Mouse (Mus musculus) neural tube, embryonic 14.5 days (tissue): ENCODE measurements around the gene Hist1h4h. TPM values are rescaled to one million over a fixed set of nuclear protein-coding genes. Genes with fewer than 3 reads are reported as not detected.
A peak's percentile ranks its signal among the peaks of the same experiment; 100 is the strongest.
"Not testable (repeated sequence)": the region's sequence is repeated elsewhere in the genome, so short reads cannot be mapped to it uniquely, and the experiment has no call there.

Source experiments
- ATAC-seq: fragments of 200-750 bp; cut with Nextera tagmentation; 2 replicates; pipeline ENCODE4 v1.8.0; 2017; ENCODE audit warnings: low read depth, mild to moderate bottlenecking, moderate TSS enrichment, moderate library complexity
- H3K27ac ChIP-seq: fragments of 300-500 bp; sonication (generic); 2 replicates; pipeline ENCODE4 v1.5.1; 2014; ENCODE audit warnings: low read depth, mild to moderate bottlenecking, control low read depth, low read length, moderate library complexity, mixed read lengths
- H3K27me3 ChIP-seq: fragments of 300-500 bp; sonication (generic); 2 replicates; pipeline ENCODE4 v1.6.1; 2014; ENCODE audit warnings: low read length; ENCODE audit not compliant: control insufficient read depth, insufficient read depth
- H3K36me3 ChIP-seq: fragments of 300-500 bp; sonication (generic); 2 replicates; pipeline ENCODE4 v1.6.1; 2014; ENCODE audit warnings: low read length, mixed read lengths; ENCODE audit not compliant: control insufficient read depth, insufficient read depth
- H3K4me1 ChIP-seq: fragments of 300-500 bp; sonication (generic); 2 replicates; pipeline ENCODE4 v1.6.1; 2014; ENCODE audit warnings: low read length; ENCODE audit not compliant: control insufficient read depth, insufficient read depth
- H3K4me2 ChIP-seq: fragments of 300-500 bp; sonication (generic); 2 replicates; pipeline ENCODE4 v1.6.1; 2014; ENCODE audit warnings: mild to moderate bottlenecking, low read depth, low read length, control low read depth
- H3K4me3 ChIP-seq: fragments of 300-500 bp; sonication (generic); 2 replicates; pipeline ENCODE4 v1.5.1; 2014; ENCODE audit warnings: low read depth, low read length, control low read depth, mixed read lengths
- H3K9ac ChIP-seq: fragments of 300-500 bp; sonication (generic); replicated peaks from 2 replicates; pipeline ENCODE4 v1.6.1; 2014; ENCODE audit warnings: low read depth, mild to moderate bottlenecking, control low read depth, low read length, mixed read lengths
- H3K9me3 ChIP-seq: fragments of 300-500 bp; sonication (generic); 2 replicates; pipeline ENCODE4 v1.6.1; 2016; ENCODE audit warnings: low read length; ENCODE audit not compliant: control insufficient read depth
- WGBS: fragments of 180-500 bp; shearing (Covaris S2); extraction: QIAGEN DNeasy Blood & Tissue Kit; methylation state at CpG from one replicate; pipeline ENCODE4 v1.1.7; 2014; 5-methylcytosine and 5-hydroxymethylcytosine counted together
- polyA plus RNA-seq: library from polyadenylated mRNA; unstranded; fragments of >200 nt; fragmentation: Nextera tagmentation; extraction: Ambion mirVana; gene quantifications from 2 replicates; pipeline ENCODE4 v1.2.1, GENCODE M21; 2014

Gene Hist1h4h
- polyA plus RNA-seq, 1 experiment from 2014 or later: 1.7 TPM

DNA sequence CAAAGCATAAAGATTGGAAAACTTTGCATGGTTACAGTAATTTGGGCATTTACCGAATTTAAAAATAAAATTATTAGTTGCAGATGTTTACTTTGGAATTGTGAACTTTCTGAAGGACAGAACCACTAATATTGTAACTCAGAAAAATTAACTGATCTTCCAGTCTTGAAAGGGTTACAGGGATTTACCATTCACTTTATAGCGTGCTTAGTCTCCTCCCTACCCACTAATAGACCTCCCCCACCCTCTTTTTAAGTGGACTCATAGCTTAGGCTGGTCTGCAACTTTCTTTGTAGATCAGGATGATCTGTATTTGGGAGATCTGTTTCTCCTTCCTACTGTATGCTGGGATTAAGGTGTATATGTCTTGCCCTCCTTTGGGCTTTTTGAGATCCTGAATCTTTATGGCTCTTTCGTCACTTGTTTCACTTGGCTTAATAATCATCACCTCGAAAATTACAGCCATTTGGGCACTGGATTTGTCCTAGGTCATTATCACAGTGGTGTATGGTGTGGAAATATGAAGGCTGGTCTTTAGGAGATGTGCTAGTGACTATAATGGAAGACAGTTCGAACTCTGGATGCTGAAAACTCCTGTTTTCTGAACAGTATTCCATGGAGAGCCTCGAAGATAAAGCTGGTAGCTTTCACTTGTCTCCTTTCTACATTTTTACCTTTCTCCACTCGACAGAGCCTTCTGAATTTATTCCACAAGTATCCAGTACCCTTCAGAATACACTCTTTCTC, 5.4 kb downstream of the Hist1h4h start:
- H3K27me3 ChIP-seq: no peaks in the 10 kb centered on the region
- no peak overlapping the region for H3K27ac ChIP-seq
- no peaks in the 10 kb centered on the region for H3K36me3 ChIP-seq
- H3K4me2 ChIP-seq: peak overlapping the region; percentile 70
- no peaks in the 10 kb centered on the region for H3K9me3 ChIP-seq
- H3K9ac ChIP-seq: no peak overlapping the region
- peaks cover 27% of the 10 kb centered on the region for H3K4me1 ChIP-seq
- no peak for ATAC-seq
- peak overlapping the region; percentile 40 for H3K4me3 ChIP-seq
- WGBS: 20% methylated on average over 7 of the region's 7 CpGs

DNA sequence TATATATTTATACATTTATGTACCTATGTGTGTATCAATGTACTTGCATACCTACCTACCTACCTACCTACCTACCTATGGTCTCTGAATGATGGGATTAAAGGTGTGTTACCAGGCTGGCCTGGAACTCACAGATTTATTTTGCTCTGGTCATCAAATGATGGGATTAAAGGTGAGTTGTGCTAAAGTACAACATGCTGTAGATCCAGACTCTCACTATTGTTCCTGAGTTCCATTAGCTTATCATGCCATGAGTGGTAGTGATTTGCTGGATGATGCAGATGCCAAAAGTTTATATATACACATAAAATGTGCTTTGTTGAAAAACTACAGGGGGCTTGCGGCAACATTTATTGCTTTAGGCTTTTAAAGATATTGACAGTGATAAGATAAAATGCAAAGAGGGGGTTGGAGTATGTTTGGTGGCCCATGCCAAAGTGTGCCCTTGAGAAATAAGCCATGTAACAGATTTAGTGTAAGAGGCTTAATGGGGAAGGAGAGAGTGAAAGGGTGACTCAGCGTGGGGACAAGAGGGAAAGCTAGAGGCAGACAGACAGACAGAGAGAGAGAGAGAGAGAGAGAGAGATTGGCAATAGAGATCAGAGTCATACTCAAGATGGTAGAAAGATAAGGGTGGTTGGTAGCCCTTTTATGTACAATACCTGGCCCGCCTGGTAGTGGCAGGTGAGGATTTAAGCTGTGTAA, 6.3 kb downstream of the Hist1h4h start:
- no peak for ATAC-seq
- H3K27me3 ChIP-seq: no peaks in the 10 kb centered on the region
- no peaks in the 10 kb centered on the region for H3K36me3 ChIP-seq
- no peak overlapping the region for H3K4me2 ChIP-seq
- WGBS: 84% methylated on average over 3 of the region's 3 CpGs
- no peak overlapping the region for H3K27ac ChIP-seq
- peaks cover 23% of the 10 kb centered on the region for H3K4me1 ChIP-seq
- H3K4me3 ChIP-seq: no peak overlapping the region
- H3K9ac ChIP-seq: no peak overlapping the region
- no peaks in the 10 kb centered on the region for H3K9me3 ChIP-seq

GRCm38 (mm10) chr13:23538249-23538648, 7.4 kb downstream of the Hist1h4h start:
- Histone ChIP-seq H3K4me1 (peaks cover 12% of the 10 kb centered on the region), H3K27ac (no peak overlapping the region), H3K9me3 (no peaks in the 10 kb centered on the region), H3K27me3 (no peaks in the 10 kb centered on the region), H3K36me3 (no peaks in the 10 kb centered on the region), H3K4me2 (no peak overlapping the region), H3K9ac (no peak overlapping the region), H3K4me3 (no peak overlapping the region)
- 72% methylated on average over 5 of the region's 5 CpGs for WGBS
- no peak for ATAC-seq

DNA sequence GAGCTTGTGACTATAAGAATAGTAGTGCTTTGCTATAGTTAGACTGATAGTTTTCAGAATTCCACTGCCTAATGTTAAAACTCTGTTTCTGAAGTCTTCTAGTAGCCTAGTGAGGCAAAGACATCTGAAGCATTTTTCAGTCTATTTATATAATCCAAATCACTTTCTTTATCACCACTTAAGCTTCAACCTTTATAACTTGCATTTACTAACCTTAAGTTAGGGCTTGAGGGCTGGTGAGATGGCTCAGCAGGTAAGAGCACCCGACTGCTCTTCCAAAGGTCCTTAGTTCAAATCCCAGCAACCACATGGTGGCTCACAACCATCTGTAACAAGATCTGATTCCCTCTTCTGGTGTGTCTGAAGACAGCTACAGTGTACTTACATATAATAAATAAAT, 9.0 kb downstream of the Hist1h4h start:
- H3K36me3 ChIP-seq, ATAC-seq, H3K27me3 ChIP-seq, H3K4me2 ChIP-seq, H3K4me1 ChIP-seq, H3K9me3 ChIP-seq, H3K27ac ChIP-seq, H3K9ac ChIP-seq, H3K4me3 ChIP-seq: not testable (repeated sequence)
- WGBS: 76% methylated on average over 1 of the region's 1 CpGs

DNA sequence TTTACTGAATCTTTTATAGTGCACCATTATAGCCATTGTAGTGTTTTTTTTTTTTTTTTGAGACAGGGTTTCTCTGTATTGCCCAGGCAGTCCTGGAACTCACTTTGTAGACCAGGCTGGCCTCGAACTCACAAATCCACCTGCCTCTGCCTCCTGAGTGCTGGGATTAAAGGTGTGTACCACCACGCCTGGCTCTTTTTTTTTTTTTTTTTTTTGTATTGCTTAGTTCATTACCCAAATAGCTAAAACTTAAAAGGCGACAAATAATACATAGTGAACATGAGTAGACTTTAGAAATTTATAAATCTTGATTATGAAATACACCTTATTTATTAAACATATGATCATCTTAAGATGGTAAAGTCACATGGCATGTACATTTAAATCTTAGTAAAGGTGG, 10.6 kb downstream of the Hist1h4h start:
- no peaks in the 10 kb centered on the region for H3K4me1 ChIP-seq
- no peak for ATAC-seq
- no peak overlapping the region for H3K9ac ChIP-seq
- no peak overlapping the region for H3K4me2 ChIP-seq
- H3K27me3 ChIP-seq: no peaks in the 10 kb centered on the region
- no peaks in the 10 kb centered on the region for H3K9me3 ChIP-seq
- 92% methylated on average over 3 of the region's 3 CpGs for WGBS
- H3K36me3 ChIP-seq: no peaks in the 10 kb centered on the region
- no peak overlapping the region for H3K4me3 ChIP-seq
- H3K27ac ChIP-seq: no peak overlapping the region

DNA sequence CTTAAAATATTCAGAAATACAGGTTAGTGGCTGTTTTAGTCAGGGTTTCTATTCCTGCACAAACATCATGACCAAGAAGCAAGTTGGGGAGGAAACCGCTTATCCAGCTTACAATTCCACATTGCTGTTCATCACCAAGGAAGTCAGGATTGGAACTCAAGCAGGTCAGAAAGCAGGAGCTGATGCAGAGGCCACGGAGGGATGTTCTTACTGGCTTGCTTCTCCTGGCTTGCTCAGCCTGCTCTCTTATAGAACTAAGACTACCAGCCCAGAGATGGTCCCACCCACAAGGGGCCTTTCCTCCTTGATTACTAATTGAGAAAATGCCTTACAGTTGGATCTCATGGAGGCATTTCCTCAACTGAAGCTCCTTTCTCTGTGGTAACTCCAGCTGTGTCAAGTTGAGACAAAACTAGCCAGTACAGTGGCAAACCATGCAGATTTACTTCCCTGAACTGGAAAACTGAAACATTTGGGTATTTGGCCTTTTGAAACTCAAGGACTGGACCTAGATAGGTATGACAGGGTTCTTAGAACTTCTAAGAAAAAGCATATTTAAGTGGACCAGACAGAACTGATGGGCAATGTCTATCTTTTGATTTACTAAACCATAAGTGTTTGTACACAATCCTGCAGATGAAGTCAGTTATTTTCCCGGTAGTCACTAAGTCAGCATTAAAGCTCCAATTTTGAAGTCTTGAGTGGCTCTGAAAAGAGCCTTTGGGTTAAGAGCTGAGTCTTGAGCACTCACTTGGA, 11.6 kb downstream of the Hist1h4h start:
- H3K4me2 ChIP-seq: peak overlapping the region; percentile 68
- not testable (repeated sequence) for H3K36me3 ChIP-seq, H3K4me1 ChIP-seq, H3K9me3 ChIP-seq, H3K27ac ChIP-seq, ATAC-seq, H3K9ac ChIP-seq, H3K27me3 ChIP-seq
- WGBS: 7% methylated on average over 3 of the region's 3 CpGs
- H3K4me3 ChIP-seq: peak overlapping the region; percentile 36

- peak; percentile 91 for ATAC-seq
- Histone ChIP-seq H3K9ac (peak within 1 kb of the TSS; percentile 32; the same call in 1 of the 2 replicates), H3K4me3 (peak within 1 kb of the TSS; percentile 45), H3K4me2 (peak within 1 kb of the TSS; percentile 68), H3K27ac (peak within 1 kb of the TSS; percentile 66)
- H3K36me3 ChIP-seq, H3K4me1 ChIP-seq, H3K27me3 ChIP-seq, H3K9me3 ChIP-seq: not testable (repeated sequence)
- WGBS: under 1% methylated on average over 32 of the region's 42 CpGs
Measured at GRCm38 (mm10) chr13:23542999-23543607, 12.3 kb downstream of the Hist1h4h start, which contains the start of gene Hist1h2bh. TSS of gene Hist1h2bh (minus strand) at chr13:23543392.

GRCm38 (mm10) chr13:23543965-23544786, 13.3 kb downstream of the Hist1h4h start, which contains the start of gene Hist1h3f:
TSS of gene Hist1h3f (plus strand) at chr13:23544052.
- peak within 1 kb of the TSS; percentile 87 for H3K27ac ChIP-seq
- WGBS: under 1% methylated on average over 25 of the region's 45 CpGs

More at GRCm38 (mm10) chr13:23543965-23544786, 13.3 kb downstream of the Hist1h4h start, which contains the start of gene Hist1h3f:
- Histone ChIP-seq H3K36me3 (no peaks in the 10 kb centered on the region), H3K27me3 (no peaks in the 10 kb centered on the region), H3K9ac (peak within 1 kb of the TSS; percentile 52), H3K4me2 (peak within 1 kb of the TSS; percentile 68), H3K9me3 (no peaks in the 10 kb centered on the region), H3K4me1 (no peaks in the 10 kb centered on the region), H3K4me3 (peak within 1 kb of the TSS; percentile 45)
- peak; percentile 96 for ATAC-seq
